Mouse (Mus musculus) hindbrain, embryonic 12.5 days (tissue): ENCODE data around the gene Adcyap1r1. TPM values are rescaled to one million over a fixed set of nuclear protein-coding genes. Genes with fewer than 3 reads are reported as not detected.

Source experiments
- ATAC-seq: fragments of 200-750 bp; cut with Nextera tagmentation; 2 replicates; pipeline ENCODE4 v1.8.0; 2017; ENCODE audit warnings: moderate TSS enrichment; ENCODE audit not compliant: low FRiP score
- H3K27ac ChIP-seq: fragments of 300-500 bp; sonication (generic); 2 replicates; pipeline ENCODE4 v1.5.1; 2016; ENCODE audit warnings: mild to moderate bottlenecking
- H3K27me3 ChIP-seq: fragments of 300-500 bp; sonication (generic); 2 replicates; pipeline ENCODE4 v1.6.1; 2016; ENCODE audit warnings: mild to moderate bottlenecking
- H3K36me3 ChIP-seq: fragments of 300-500 bp; sonication (generic); 2 replicates; pipeline ENCODE4 v1.6.1; 2016; ENCODE audit warnings: mild to moderate bottlenecking
- H3K4me1 ChIP-seq: fragments of 300-500 bp; sonication (generic); 2 replicates; pipeline ENCODE4 v1.6.1; 2016
- H3K4me2 ChIP-seq: fragments of 300-500 bp; sonication (generic); replicated peaks from 2 replicates; pipeline ENCODE4 v1.6.1; 2016; ENCODE audit warnings: mild to moderate bottlenecking
- H3K4me3 ChIP-seq: fragments of 300-500 bp; sonication (generic); 2 replicates; pipeline ENCODE4 v1.5.1; 2016; ENCODE audit warnings: mild to moderate bottlenecking
- H3K9ac ChIP-seq: fragments of 300-500 bp; sonication (generic); 2 replicates; pipeline ENCODE4 v1.6.1; 2016; ENCODE audit warnings: mild to moderate bottlenecking, moderate library complexity
- H3K9me3 ChIP-seq: fragments of 300-500 bp; sonication (generic); replicated peaks from 2 replicates; pipeline ENCODE4 v1.6.1; 2016; ENCODE audit warnings: mild to moderate bottlenecking
- WGBS: fragments of 180-500 bp; shearing (Covaris S2); methylation state at CpG from one replicate; pipeline ENCODE4 v1.1.7; 2016; 5-methylcytosine and 5-hydroxymethylcytosine counted together
- polyA plus RNA-seq: library from polyadenylated mRNA; unstranded; fragments of >200 nt; fragmentation: Nextera tagmentation; extraction: Ambion mirVana; gene quantifications from 2 replicates; pipeline ENCODE4 v1.2.1, GENCODE M21; 2016

Adcyap1r1 gene
- polyA plus RNA-seq, 1 experiment from 2014 or later: 44.5 TPM

DNA sequence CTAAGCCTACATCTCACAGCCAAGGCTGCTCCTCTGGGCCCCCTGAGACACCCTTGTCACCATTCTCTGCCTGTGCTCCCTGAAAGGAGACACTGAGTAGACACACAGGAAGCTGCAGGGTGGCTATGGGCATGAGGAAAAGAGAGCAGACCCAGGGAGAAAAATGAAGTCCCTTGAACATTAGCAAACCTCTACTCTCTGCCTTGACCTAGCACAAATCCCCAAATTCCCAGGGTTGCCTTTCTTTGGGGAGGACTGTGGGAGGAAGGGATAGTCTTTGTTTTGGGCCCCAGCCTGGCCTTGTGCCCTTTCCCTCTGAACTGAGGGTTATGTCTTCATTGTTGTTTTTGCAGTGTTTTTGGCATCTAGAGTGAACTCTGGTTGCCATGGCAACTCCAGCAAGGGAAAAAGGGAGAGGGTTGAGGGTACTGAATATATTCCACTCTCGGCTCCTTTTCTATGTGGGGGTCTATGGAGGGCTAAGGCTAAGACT lies 30.9 kb upstream of the Adcyap1r1 start:
- H3K9me3 ChIP-seq: no peaks in the 10 kb centered on the region
- H3K4me2 ChIP-seq: no peak overlapping the region

GRCm38 (mm10) chr6:55432121-55432520 lies 19.7 kb upstream of the Adcyap1r1 start:
- no peaks in the 10 kb centered on the region for H3K9me3 ChIP-seq
- H3K36me3 ChIP-seq: no peaks in the 10 kb centered on the region
- no peaks in the 10 kb centered on the region for H3K27me3 ChIP-seq
- H3K4me3 ChIP-seq: no peak overlapping the region
- ATAC-seq: no peak
- no peak overlapping the region for H3K9ac ChIP-seq
- H3K4me1 ChIP-seq: peaks cover 27% of the 10 kb centered on the region
- no peak overlapping the region for H3K27ac ChIP-seq
- no peak overlapping the region for H3K4me2 ChIP-seq

More for the DNA sequence above, 30.9 kb upstream of the Adcyap1r1 start:
- 6% methylated on average over 1 of the region's 1 CpGs for WGBS
- peak; percentile 69 for ATAC-seq
- no peak overlapping the region for H3K27ac ChIP-seq
- H3K27me3 ChIP-seq: no peaks in the 10 kb centered on the region
- H3K36me3 ChIP-seq: no peaks in the 10 kb centered on the region
- H3K9ac ChIP-seq: no peak overlapping the region
- H3K4me1 ChIP-seq: peaks cover 14% of the 10 kb centered on the region
- H3K4me3 ChIP-seq: no peak overlapping the region

DNA sequence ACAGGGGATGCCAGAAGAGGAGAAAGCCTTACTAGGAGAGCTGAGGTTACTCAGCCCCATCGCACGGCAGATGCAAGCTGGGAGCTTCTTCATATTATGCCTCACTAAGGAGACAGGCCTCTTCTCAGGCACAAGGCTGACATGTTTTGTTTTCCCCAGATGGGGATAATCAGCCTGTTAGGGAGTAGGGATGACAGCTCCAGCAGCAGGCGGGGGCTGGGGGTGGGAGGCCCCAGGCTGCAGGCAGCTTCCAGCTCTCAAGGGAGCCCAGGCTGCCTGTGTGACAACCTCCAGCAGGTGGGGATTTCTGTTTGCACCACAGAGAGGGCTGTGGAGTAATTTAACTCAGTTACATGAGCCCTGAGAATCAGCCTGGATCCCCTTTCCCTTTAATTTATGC lies 17.4 kb upstream of the Adcyap1r1 start:
- WGBS: 10% methylated on average over 3 of the region's 3 CpGs

DNA sequence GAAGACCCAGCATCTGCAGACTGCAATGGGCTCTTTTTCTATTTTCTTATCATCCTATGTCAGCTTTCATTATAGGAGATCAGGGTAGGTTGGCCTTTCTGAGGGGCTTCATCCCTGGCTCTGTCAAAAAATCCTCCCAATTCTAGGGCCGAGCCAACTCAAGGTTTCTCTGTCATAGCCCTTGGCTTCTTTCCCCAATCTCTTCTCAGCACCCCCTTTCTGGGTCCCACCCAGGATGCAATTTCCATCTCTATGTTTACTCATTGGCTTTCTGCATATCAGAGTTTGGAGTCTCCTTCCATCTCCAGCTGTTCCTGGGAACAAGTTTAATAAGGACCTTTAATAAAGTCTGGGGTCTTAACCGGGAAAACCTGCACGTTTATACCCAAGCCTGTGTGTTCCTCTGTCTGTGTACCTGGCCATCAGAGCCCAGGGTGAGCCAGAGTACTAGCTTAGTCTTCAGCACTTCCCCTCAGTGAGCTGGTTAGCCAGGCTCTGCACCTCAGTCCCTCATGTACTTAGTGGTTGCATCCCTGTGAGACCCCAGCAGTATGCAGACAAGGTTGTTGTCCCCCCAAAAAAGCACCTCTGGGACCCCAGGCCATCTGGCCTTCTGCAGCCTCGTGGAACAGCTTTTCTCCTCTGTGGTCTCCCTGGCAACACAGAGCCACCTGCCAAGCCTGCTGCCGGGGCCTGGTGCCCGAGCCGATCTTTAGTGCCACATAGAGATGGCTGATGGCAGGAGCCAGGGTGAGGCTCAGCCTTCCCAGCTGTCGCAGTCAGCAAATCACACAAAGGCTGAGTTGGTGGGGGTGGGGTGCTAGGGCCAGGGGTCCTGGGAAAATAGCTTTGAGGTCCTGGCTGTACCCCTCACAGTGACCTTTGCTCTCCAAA lies 16.3 kb upstream of the Adcyap1r1 start:
- H3K4me3 ChIP-seq: no peak overlapping the region
- H3K27me3 ChIP-seq: no peaks in the 10 kb centered on the region
- no peaks in the 10 kb centered on the region for H3K36me3 ChIP-seq
- H3K9me3 ChIP-seq: no peaks in the 10 kb centered on the region
- 35% methylated on average over 8 of the region's 8 CpGs for WGBS
- no peak overlapping the region for H3K4me2 ChIP-seq
- peak overlapping the region; percentile 83 for H3K27ac ChIP-seq
- ATAC-seq: peak; percentile 79
- no peak overlapping the region for H3K9ac ChIP-seq
- H3K4me1 ChIP-seq: peaks cover 27% of the 10 kb centered on the region

More for the DNA sequence above, 17.4 kb upstream of the Adcyap1r1 start:
- Histone ChIP-seq H3K9ac (no peak overlapping the region), H3K9me3 (no peaks in the 10 kb centered on the region), H3K4me2 (no peak overlapping the region), H3K27ac (peak overlapping the region; percentile 83), H3K4me3 (no peak overlapping the region), H3K4me1 (peaks cover 27% of the 10 kb centered on the region), H3K27me3 (no peaks in the 10 kb centered on the region), H3K36me3 (no peaks in the 10 kb centered on the region)
- peak; percentile 85 for ATAC-seq

DNA sequence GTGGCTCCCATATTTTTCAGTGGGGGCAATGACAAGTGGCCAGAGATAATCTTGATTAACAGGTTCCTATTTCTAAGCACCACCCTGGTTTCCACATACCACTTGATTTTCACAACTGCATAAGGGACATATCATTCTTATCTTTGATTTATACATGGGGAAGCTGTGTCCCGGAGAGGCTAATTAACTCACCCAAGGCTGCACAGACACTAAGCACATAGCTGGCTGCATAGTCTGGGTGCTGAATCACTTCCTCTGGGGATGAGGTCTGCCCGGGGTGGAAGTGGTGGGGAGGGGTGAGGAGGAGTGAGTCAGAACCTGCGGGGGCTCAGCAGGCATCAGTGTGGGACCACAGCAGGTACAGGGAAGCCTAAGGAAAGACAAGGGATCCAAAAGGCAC lies 13.9 kb upstream of the Adcyap1r1 start:
- H3K27me3 ChIP-seq: no peaks in the 10 kb centered on the region
- H3K9ac ChIP-seq: no peak overlapping the region
- H3K4me1 ChIP-seq: peaks cover 27% of the 10 kb centered on the region
- 58% methylated on average over 3 of the region's 3 CpGs for WGBS
- no peaks in the 10 kb centered on the region for H3K9me3 ChIP-seq
- H3K36me3 ChIP-seq: no peaks in the 10 kb centered on the region
- H3K4me2 ChIP-seq: no peak overlapping the region
- no peak overlapping the region for H3K27ac ChIP-seq
- H3K4me3 ChIP-seq: no peak overlapping the region
- no peak for ATAC-seq

GRCm38 (mm10) chr6:55438837-55439236 lies 12.9 kb upstream of the Adcyap1r1 start:
- peaks cover 27% of the 10 kb centered on the region for H3K4me1 ChIP-seq
- no peak overlapping the region for H3K4me2 ChIP-seq
- H3K9me3 ChIP-seq: no peaks in the 10 kb centered on the region
- no peak overlapping the region for H3K9ac ChIP-seq
- H3K27ac ChIP-seq: no peak overlapping the region
- H3K27me3 ChIP-seq: no peaks in the 10 kb centered on the region
- no peak overlapping the region for H3K4me3 ChIP-seq
- ATAC-seq: no peak
- H3K36me3 ChIP-seq: no peaks in the 10 kb centered on the region
- 73% methylated on average over 2 of the region's 2 CpGs for WGBS

GRCm38 (mm10) chr6:55443927-55444688 lies 7.7 kb upstream of the Adcyap1r1 start:
- Histone ChIP-seq H3K27ac (peak overlapping the region; percentile 87), H3K4me1 (peaks cover 33% of the 10 kb centered on the region), H3K9me3 (no peaks in the 10 kb centered on the region), H3K4me3 (no peak overlapping the region), H3K9ac (no peak overlapping the region), H3K4me2 (no peak overlapping the region), H3K36me3 (no peaks in the 10 kb centered on the region), H3K27me3 (no peaks in the 10 kb centered on the region)
- WGBS: 11% methylated on average over 2 of the region's 2 CpGs
- ATAC-seq: peak; percentile 96

GRCm38 (mm10) chr6:55444721-55445120 lies 7.1 kb upstream of the Adcyap1r1 start:
- 29% methylated on average over 4 of the region's 4 CpGs for WGBS
- Histone ChIP-seq H3K9ac (no peak overlapping the region), H3K4me1 (peaks cover 37% of the 10 kb centered on the region), H3K36me3 (no peaks in the 10 kb centered on the region), H3K27me3 (no peaks in the 10 kb centered on the region), H3K9me3 (no peaks in the 10 kb centered on the region), H3K4me3 (no peak overlapping the region), H3K4me2 (no peak overlapping the region), H3K27ac (peak overlapping the region; percentile 87)
- peak; percentile 13; the same call in 1 of the 2 replicates for ATAC-seq

- Histone ChIP-seq H3K4me1 (peaks cover 44% of the 10 kb centered on the region), H3K4me2 (no peak overlapping the region), H3K9me3 (no peaks in the 10 kb centered on the region), H3K27ac (no peak overlapping the region), H3K36me3 (no peaks in the 10 kb centered on the region), H3K4me3 (no peak overlapping the region), H3K9ac (no peak overlapping the region), H3K27me3 (peaks cover 9% of the 10 kb centered on the region)
- ATAC-seq: no peak
- 70% methylated on average over 9 of the region's 9 CpGs for WGBS
Observed at GRCm38 (mm10) chr6:55448199-55448598, 3.6 kb upstream of the Adcyap1r1 start.

GRCm38 (mm10) chr6:55448976-55449678 lies 2.7 kb upstream of the Adcyap1r1 start:
- Histone ChIP-seq H3K9ac (no peak overlapping the region), H3K4me2 (no peak overlapping the region), H3K9me3 (no peaks in the 10 kb centered on the region), H3K4me3 (no peak overlapping the region), H3K27ac (no peak overlapping the region), H3K4me1 (peaks cover 47% of the 10 kb centered on the region), H3K27me3 (peaks cover 17% of the 10 kb centered on the region), H3K36me3 (no peaks in the 10 kb centered on the region)
- WGBS: 72% methylated on average over 8 of the region's 8 CpGs
- no peak for ATAC-seq

GRCm38 (mm10) chr6:55452381-55452780 lies 603 bp downstream of the Adcyap1r1 start:
- Histone ChIP-seq H3K27me3 (peaks cover 17% of the 10 kb centered on the region), H3K4me1 (peaks cover 57% of the 10 kb centered on the region), H3K4me3 (peak overlapping the region; percentile 74), H3K36me3 (no peaks in the 10 kb centered on the region), H3K4me2 (peak overlapping the region; percentile 96), H3K9me3 (no peaks in the 10 kb centered on the region), H3K27ac (peak overlapping the region; percentile 81), H3K9ac (peak overlapping the region; percentile 84)
- WGBS: under 1% methylated on average over 24 of the region's 24 CpGs
- ATAC-seq: peak; percentile 51

- WGBS: 22% methylated on average over 1 of the region's 1 CpGs
Observed at GRCm38 (mm10) chr6:55453548-55453947, 1.8 kb downstream of the Adcyap1r1 start.

More at GRCm38 (mm10) chr6:55453548-55453947, 1.8 kb downstream of the Adcyap1r1 start:
- H3K4me1 ChIP-seq: peaks cover 55% of the 10 kb centered on the region
- ATAC-seq: no peak
- no peaks in the 10 kb centered on the region for H3K36me3 ChIP-seq
- peak overlapping the region; percentile 84 for H3K9ac ChIP-seq
- H3K4me3 ChIP-seq: peak overlapping the region; percentile 74
- H3K9me3 ChIP-seq: no peaks in the 10 kb centered on the region
- peak overlapping the region; percentile 96 for H3K4me2 ChIP-seq
- peaks cover 17% of the 10 kb centered on the region for H3K27me3 ChIP-seq
- H3K27ac ChIP-seq: no peak overlapping the region
